Mouse (Mus musculus) lung, postnatal 0 days (tissue): Measurements from ENCODE around the gene Parp6.
A peak's percentile ranks its signal among the peaks of the same experiment; 100 is the strongest.

Source experiments
- CTCF ChIP-seq: IDR thresholded peaks from 2 replicates; pipeline ENCODE4 v1.5.1; 2016; ENCODE audit warnings: antibody characterized with exemption, mild to moderate bottlenecking
- EP300 ChIP-seq: IDR thresholded peaks from 2 replicates; pipeline ENCODE4 v1.6.1; 2016; ENCODE audit warnings: antibody characterized with exemption, mild to moderate bottlenecking, control low read depth

GRCm38 (mm10) chr9:59655958-59656634 is 39.0 kb downstream of the Parp6 start, which contains the start of gene Pkm:
- TF ChIP-seq CTCF: peak; percentile 59
- TF ChIP-seq EP300: no peak; the same call in none of the 2 replicates
